Mouse (Mus musculus): ENCODE measurements around the gene Rbm20. TPM values are rescaled to one million over a fixed set of nuclear protein-coding genes. Genes with fewer than 3 reads are reported as not detected.
A peak's percentile ranks its signal among the peaks of the same experiment; 100 is the strongest.

Gene Rbm20
- polyA plus RNA-seq, 1 experiment from 2014 or later: 2.5 TPM

GRCm38 (mm10) chr19:53701434-53701833, 24.3 kb downstream of the Rbm20 start:
- Histone ChIP-seq H3K36me3 (no peaks in the 10 kb centered on the region), H3K9ac (no peak overlapping the region), H3K27me3 (peaks cover 11% of the 10 kb centered on the region), H3K4me1 (peaks cover 6% of the 10 kb centered on the region; the same call in 1 of the 2 replicates), H3K27ac (no peak overlapping the region), H3K4me3 (no peak overlapping the region), H3K9me3 (no peaks in the 10 kb centered on the region), H3K4me2 (no peak overlapping the region)
- ATAC-seq (ENCODE audit: borderline replicate concordance, extremely low read depth, low FRiP score, low TSS enrichment): no peak
- 73% methylated on average over 9 of the region's 9 CpGs for WGBS

GRCm38 (mm10) chr19:53704895-53705823, 28.1 kb downstream of the Rbm20 start:
- H3K9ac ChIP-seq: peak overlapping the region; percentile 35

GRCm38 (mm10) chr19:53708401-53708800, 31.3 kb downstream of the Rbm20 start:
- Histone ChIP-seq H3K4me1 (peaks cover 12% of the 10 kb centered on the region), H3K9me3 (no peaks in the 10 kb centered on the region), H3K27ac (no peak overlapping the region), H3K36me3 (no peaks in the 10 kb centered on the region), H3K4me3 (no peak overlapping the region), H3K27me3 (no peaks in the 10 kb centered on the region), H3K4me2 (no peak overlapping the region), H3K9ac (no peak overlapping the region)
- WGBS: 60% methylated on average over 11 of the region's 11 CpGs
- ATAC-seq (ENCODE audit: borderline replicate concordance, extremely low read depth, low FRiP score, low TSS enrichment): no peak

More at GRCm38 (mm10) chr19:53704895-53705823, 28.1 kb downstream of the Rbm20 start:
- Histone ChIP-seq H3K27me3 (no peaks in the 10 kb centered on the region; the same call in none of the 2 replicates), H3K4me3 (peak overlapping the region; percentile 36), H3K36me3 (no peaks in the 10 kb centered on the region), H3K4me1 (peaks cover 6% of the 10 kb centered on the region; the same call in 1 of the 2 replicates), H3K4me2 (peak overlapping the region; percentile 76), H3K9me3 (no peaks in the 10 kb centered on the region), H3K27ac (no peak overlapping the region)
- peak; percentile 67 for ATAC-seq (ENCODE audit: borderline replicate concordance, extremely low read depth, low FRiP score, low TSS enrichment)
- WGBS: 6% methylated on average over 29 of the region's 29 CpGs

GRCm38 (mm10) chr19:53710861-53711260, 33.8 kb downstream of the Rbm20 start:
- no peak overlapping the region for H3K4me2 ChIP-seq
- H3K36me3 ChIP-seq: no peaks in the 10 kb centered on the region
- ATAC-seq (ENCODE audit: borderline replicate concordance, extremely low read depth, low FRiP score, low TSS enrichment): no peak
- 55% methylated on average over 4 of the region's 4 CpGs for WGBS
- no peak overlapping the region for H3K27ac ChIP-seq
- H3K9ac ChIP-seq: no peak overlapping the region
- peaks cover 7% of the 10 kb centered on the region for H3K4me1 ChIP-seq
- no peaks in the 10 kb centered on the region for H3K9me3 ChIP-seq
- H3K4me3 ChIP-seq: no peak overlapping the region
- H3K27me3 ChIP-seq: no peaks in the 10 kb centered on the region

GRCm38 (mm10) chr19:53711261-53711890, 34.3 kb downstream of the Rbm20 start:
- peaks cover 7% of the 10 kb centered on the region for H3K4me1 ChIP-seq
- H3K9ac ChIP-seq: no peak overlapping the region

GRCm38 (mm10) chr19:53712297-53713025, 35.4 kb downstream of the Rbm20 start:
- H3K4me1 ChIP-seq: peaks cover 7% of the 10 kb centered on the region
- no peak for ATAC-seq (ENCODE audit: borderline replicate concordance, extremely low read depth, low FRiP score, low TSS enrichment)
- 44% methylated on average over 7 of the region's 7 CpGs for WGBS
- H3K4me3 ChIP-seq: no peak overlapping the region
- no peak overlapping the region for H3K4me2 ChIP-seq
- H3K9ac ChIP-seq: no peak overlapping the region
- H3K27me3 ChIP-seq: no peaks in the 10 kb centered on the region
- no peaks in the 10 kb centered on the region for H3K9me3 ChIP-seq
- H3K27ac ChIP-seq: no peak overlapping the region
- no peaks in the 10 kb centered on the region for H3K36me3 ChIP-seq

More at GRCm38 (mm10) chr19:53711261-53711890, 34.3 kb downstream of the Rbm20 start:
- no peaks in the 10 kb centered on the region for H3K9me3 ChIP-seq
- no peak overlapping the region for H3K4me3 ChIP-seq
- H3K27ac ChIP-seq: no peak overlapping the region
- WGBS: 12% methylated on average over 8 of the region's 8 CpGs
- no peak for ATAC-seq (ENCODE audit: borderline replicate concordance, extremely low read depth, low FRiP score, low TSS enrichment)
- H3K27me3 ChIP-seq: no peaks in the 10 kb centered on the region
- no peaks in the 10 kb centered on the region for H3K36me3 ChIP-seq
- no peak overlapping the region for H3K4me2 ChIP-seq

- H3K4me2 ChIP-seq: no peak overlapping the region
- H3K27ac ChIP-seq: no peak overlapping the region
- H3K4me3 ChIP-seq: no peak overlapping the region
- no peak overlapping the region for H3K9ac ChIP-seq
- H3K36me3 ChIP-seq: no peaks in the 10 kb centered on the region
- ATAC-seq (ENCODE audit: borderline replicate concordance, extremely low read depth, low FRiP score, low TSS enrichment): no peak
- WGBS: 61% methylated on average over 6 of the region's 6 CpGs
- no peaks in the 10 kb centered on the region for H3K9me3 ChIP-seq
- peaks cover 7% of the 10 kb centered on the region for H3K4me1 ChIP-seq
- H3K27me3 ChIP-seq: no peaks in the 10 kb centered on the region
These were observed 36.3 kb downstream of the Rbm20 start for GRCm38 (mm10) chr19:53713364-53713763.

GRCm38 (mm10) chr19:53716469-53716868, 39.4 kb downstream of the Rbm20 start:
- Histone ChIP-seq H3K4me3 (no peak overlapping the region), H3K9ac (no peak overlapping the region), H3K4me2 (no peak overlapping the region), H3K36me3 (no peaks in the 10 kb centered on the region), H3K4me1 (peaks cover 4% of the 10 kb centered on the region), H3K27ac (no peak overlapping the region), H3K27me3 (no peaks in the 10 kb centered on the region), H3K9me3 (no peaks in the 10 kb centered on the region)
- 78% methylated on average over 7 of the region's 7 CpGs for WGBS
- no peak for ATAC-seq (ENCODE audit: borderline replicate concordance, extremely low read depth, low FRiP score, low TSS enrichment)

GRCm38 (mm10) chr19:53717364-53717763, 40.3 kb downstream of the Rbm20 start:
- Histone ChIP-seq H3K27me3 (no peaks in the 10 kb centered on the region), H3K4me2 (no peak overlapping the region), H3K4me3 (no peak overlapping the region), H3K9me3 (no peaks in the 10 kb centered on the region), H3K9ac (no peak overlapping the region), H3K27ac (no peak overlapping the region), H3K4me1 (no peaks in the 10 kb centered on the region), H3K36me3 (no peaks in the 10 kb centered on the region)
- no peak for ATAC-seq (ENCODE audit: borderline replicate concordance, extremely low read depth, low FRiP score, low TSS enrichment)
- WGBS: 87% methylated on average over 9 of the region's 9 CpGs

- Histone ChIP-seq H3K4me1 (peaks cover 1% of the 10 kb centered on the region; the same call in 1 of the 2 replicates), H3K27me3 (no peaks in the 10 kb centered on the region), H3K36me3 (no peaks in the 10 kb centered on the region), H3K4me2 (no peak overlapping the region), H3K4me3 (no peak overlapping the region), H3K27ac (no peak overlapping the region), H3K9me3 (no peaks in the 10 kb centered on the region), H3K9ac (no peak overlapping the region)
- ATAC-seq (ENCODE audit: borderline replicate concordance, extremely low read depth, low FRiP score, low TSS enrichment): no peak
- WGBS: 88% methylated on average over 5 of the region's 5 CpGs
These were observed 45.1 kb downstream of the Rbm20 start for GRCm38 (mm10) chr19:53722186-53722585.

- no peaks in the 10 kb centered on the region for H3K27me3 ChIP-seq
- H3K4me3 ChIP-seq: no peak overlapping the region
- WGBS: 79% methylated on average over 5 of the region's 5 CpGs
- ATAC-seq (ENCODE audit: borderline replicate concordance, extremely low read depth, low FRiP score, low TSS enrichment): no peak
- peaks cover 7% of the 10 kb centered on the region; the same call in 1 of the 2 replicates for H3K4me1 ChIP-seq
- H3K27ac ChIP-seq: no peak overlapping the region
- no peaks in the 10 kb centered on the region for H3K9me3 ChIP-seq
- H3K9ac ChIP-seq: no peak overlapping the region
- no peaks in the 10 kb centered on the region for H3K36me3 ChIP-seq
- no peak overlapping the region for H3K4me2 ChIP-seq
These were observed 46.9 kb downstream of the Rbm20 start for GRCm38 (mm10) chr19:53724053-53724452.

Measured in lung, embryonic 15.5 days (tissue).